Mouse (Mus musculus) lung, adult 10 weeks (tissue): Measurements from ENCODE around the gene Fsip1. TPM values are rescaled to one million over a fixed set of nuclear protein-coding genes. Genes with fewer than 3 reads are reported as not detected.

Experiments used
- polyA plus RNA-seq: library from polyadenylated mRNA; stranded (reverse); fragments of 350-450 nt; fragmentation: Illumina TruSeq; extraction: RNeasy Lipid Tissue Mini Kit (QIAGEN cat#74804); gene quantifications from one replicate; pipeline ENCODE4 v1.2.3, GENCODE M21; 2014; ENCODE audit warnings: low read depth, low replicate concordance; ENCODE audit not compliant: insufficient read depth

Gene Fsip1
- polyA plus RNA-seq, result 2.8 TPM

DNA sequence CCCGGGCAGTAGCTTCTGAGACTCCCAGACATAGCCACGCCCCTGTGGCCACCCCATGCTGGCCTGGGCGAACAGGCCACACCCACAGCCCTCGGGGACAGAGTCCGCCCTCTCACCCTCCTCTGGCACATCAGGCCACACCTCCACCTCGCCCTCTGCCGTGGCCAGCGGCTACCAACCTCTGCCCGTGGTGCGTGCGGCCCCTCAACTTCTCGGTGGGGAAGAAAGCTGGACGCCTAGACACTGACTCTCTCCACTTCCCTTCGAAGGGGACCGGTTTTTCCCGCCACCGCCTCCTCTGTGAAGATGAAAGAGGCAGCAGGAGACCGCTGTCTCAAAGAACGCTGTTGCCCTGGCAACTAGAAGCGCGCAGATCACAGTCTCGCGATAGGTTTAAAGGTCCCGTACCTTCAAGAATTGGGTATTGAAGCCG is at the start of gene Fsip1:
Gene Fsip1, minus strand, starts transcription at position 346 of the 433 bp plus-strand sequence.

DNA sequence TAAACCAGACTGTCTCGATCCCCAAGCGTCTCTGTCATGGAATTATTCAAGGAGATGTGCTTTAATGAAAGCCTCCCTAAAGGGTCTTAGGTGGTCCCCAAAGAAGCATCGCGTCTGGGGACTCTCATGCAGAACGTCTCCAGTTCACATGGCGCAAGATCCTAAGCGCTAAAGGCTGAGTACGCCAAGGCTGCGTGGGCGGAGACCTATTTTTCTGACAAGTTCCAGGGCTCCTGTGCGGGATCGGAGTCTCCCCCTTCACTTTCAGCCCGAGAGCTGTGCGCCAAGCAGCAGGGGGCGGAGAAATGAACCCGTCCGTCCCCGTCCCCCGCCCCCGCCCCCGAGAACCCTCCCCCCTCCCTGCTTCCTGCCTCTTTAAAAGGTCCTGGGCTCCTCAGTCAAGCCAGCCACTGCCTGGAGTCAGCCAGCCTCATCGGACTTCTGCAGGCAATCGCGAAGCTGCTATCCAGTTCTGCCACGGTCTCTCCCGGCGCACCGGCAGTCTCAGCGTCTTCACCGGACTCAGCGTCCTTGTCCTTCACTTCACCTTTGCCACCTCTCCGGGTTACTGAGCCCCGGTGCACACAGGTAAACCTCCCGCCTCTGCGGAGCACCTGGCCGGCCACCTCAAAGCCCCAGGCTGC is 145.2 kb downstream of the Fsip1 start, which contains the start of gene Thbs1:
Gene Thbs1, plus strand, starts transcription at position 389 of the 644 bp plus-strand sequence.

Other genes with a start within 250 kb of the Fsip1 start
- gene Thbs1, start 145.1 kb downstream of the Fsip1 start, polyA plus RNA-seq, result 32.6 TPM
- gene Gpr176, start 116.5 kb upstream of the Fsip1 start, polyA plus RNA-seq, result 0.53 TPM
- gene Eif2ak4, start 131.7 kb upstream of the Fsip1 start, polyA plus RNA-seq, result 4.1 TPM
- gene Srp14, start 222.7 kb upstream of the Fsip1 start, polyA plus RNA-seq, result 282 TPM